23 mouse cellular contexts compared by ENCODE assay signal in genomic region chr5:36447872-36448271, GRCm38 (mm10). TPM values are rescaled to one million over a fixed set of nuclear protein-coding genes. Genes with fewer than 3 reads are reported as not detected.
DNase-seq lines count a peak whose midpoint lies in the region; ATAC-seq and TF ChIP-seq lines count a peak whose summit lies in the region.
"Had no signal": no experiment of that assay in that cellular context is flagged by ENCODE, and none has a peak within 500 bp of the region (broad histone marks: within the 10 kb centered on the region; RNA-seq: fewer than 3 reads in every experiment).

No protein-coding gene starts in this region.

- no peaks in the 10 kb centered on the region for H3K79me2 ChIP-seq in C2C12 (ENCODE audit: control insufficient read depth, insufficient read depth)
- no peaks in the 10 kb centered on the region for H3K79me2 ChIP-seq in myocyte (ENCODE audit: control insufficient read depth, insufficient read depth)

- no peak overlapping the region for H3K4me2 ChIP-seq in myocyte (ENCODE audit: low read depth)
- H3K4me2 ChIP-seq in hindbrain, embryonic 16.5 days (ENCODE audit: low read length) = no peak overlapping the region

- no peak for DNase-seq in frontal cortex, postnatal 25 days (ENCODE audit: low spot score in 2 of 2)
- peak; percentile 66 for DNase-seq in brain, adult 2 months (ENCODE audit: low read depth, low spot score)
- DNase-seq in kidney, postnatal 14 days = no peak
- DNase-seq in embryo, embryonic 10 days (ENCODE audit: low spot score) = no peak
- DNase-seq: adrenal gland, adult 2 months; adrenal gland, adult 8-10 months; adrenal gland, postnatal 10 days; adrenal gland, postnatal 14 days; adrenal gland, postnatal 25 days; adrenal gland, postnatal 36 days; B cell, adult 2 months; cerebellum, adult 11 months; cerebellum, adult 11-12 months; cerebellum, adult 18-20 months; cerebellum, adult 2 months had no signal

- H3K4me3 ChIP-seq in C2C12 (ENCODE audit: insufficient read depth, poor library complexity, severe bottlenecking) (no peak overlapping the region), myocyte (no peak overlapping the region)
- no peak overlapping the region for H3K4me3 ChIP-seq in hindbrain, embryonic 16.5 days (ENCODE audit: low read length)

- 88% methylated on average over 12 of the region's 12 CpGs for WGBS in hindbrain, embryonic 16.5 days

- H3ac ChIP-seq in C2C12 (ENCODE audit: control insufficient read depth, insufficient read length, low read depth) = no peak overlapping the region
- no peak overlapping the region for H3ac ChIP-seq in myocyte (ENCODE audit: control insufficient read depth, insufficient read length)

- H3K27me3 ChIP-seq in C2C12 (ENCODE audit: control insufficient read depth, insufficient read depth, insufficient read length) (peaks cover 13% of the 10 kb centered on the region), myocyte (ENCODE audit: control insufficient read depth, insufficient read depth, insufficient read length) (peaks cover 22% of the 10 kb centered on the region)
- H3K27me3 ChIP-seq in hindbrain, embryonic 16.5 days (replicated peaks; ENCODE audit: control insufficient read depth, insufficient read depth, low read length) = no peaks in the 10 kb centered on the region
- H3K27me3 ChIP-seq: Patski had no signal

- H3K36me3 ChIP-seq in C2C12 (ENCODE audit: control insufficient read depth, insufficient read depth) (no peaks in the 10 kb centered on the region), myocyte (ENCODE audit: control insufficient read depth, insufficient read depth) (no peaks in the 10 kb centered on the region)
- H3K36me3 ChIP-seq in hindbrain, embryonic 16.5 days (ENCODE audit: control insufficient read depth, insufficient read depth, low read length) = no peaks in the 10 kb centered on the region
- H3K36me3 ChIP-seq: G1E had no signal

- TF ChIP-seq CTCF in C2C12 (IDR thresholded peaks at IDR 0.05; ENCODE audit: control insufficient read depth, insufficient read depth, insufficient read length) = no peak

- H3K27ac ChIP-seq in hindbrain, embryonic 16.5 days (ENCODE audit: low read depth, low read length) = no peak overlapping the region

- no peak overlapping the region for H3K9ac ChIP-seq in hindbrain, embryonic 16.5 days (ENCODE audit: low read depth, low read length)

- ATAC-seq in frontal cortex, adult (ENCODE audit: low TSS enrichment) = peak; percentile 73
- no peak for ATAC-seq in hindbrain, embryonic 16.5 days
- ATAC-seq: activated CD4-positive, CD25-positive, alpha-beta regulatory T cell, adult 4 months; CD4-positive, CD25-positive, alpha-beta regulatory T cell, adult 4 months; Patski had no signal

- H3K9me3 ChIP-seq in hindbrain, embryonic 16.5 days (ENCODE audit: control insufficient read depth, low read length) = no peaks in the 10 kb centered on the region
- H3K9me3 ChIP-seq: G1E had no signal

- no peaks in the 10 kb centered on the region for H3K79me3 ChIP-seq in C2C12 (ENCODE audit: low read depth)

- peaks cover 9% of the 10 kb centered on the region; the same call in 1 of the 2 replicates for H3K4me1 ChIP-seq in hindbrain, embryonic 16.5 days (ENCODE audit: control insufficient read depth, insufficient read depth, low read depth, low read length)

- no peak for TF ChIP-seq POLR2A in myocyte (IDR thresholded peaks at IDR 0.05; ENCODE audit: insufficient read length, low read depth)

TF ChIP-seq in C2C12, 6 proteins besides CTCF, POLR2A, EP300 and RAD21:
- TF ChIP-seq MYOG (IDR thresholded peaks at IDR 0.05; ENCODE audit: control insufficient read depth, extremely low read depth, insufficient read length) (no peak), USF1 (IDR thresholded peaks at IDR 0.05; ENCODE audit: low read depth) (peak; percentile 61)

TF ChIP-seq in myocyte, 11 proteins besides CTCF, POLR2A, EP300 and RAD21:
- TF ChIP-seq USF1 (IDR thresholded peaks at IDR 0.05; ENCODE audit: low read depth) (peak; percentile 32), POLR2AphosphoS2 (IDR thresholded peaks at IDR 0.05; ENCODE audit: insufficient read length, low read depth) (no peak)

RNA-seq across cellular contexts. Expression of gene Grpel1, which starts 16.9 kb away (rescaled TPM):
- polyA plus RNA-seq in C2C12 (2012; fragmentation: generic; extraction: Trizol) = 47.3 TPM
- polyA plus RNA-seq in myocyte (2012; fragmentation: generic; extraction: Trizol) = 46.3 TPM
- polyA plus RNA-seq in hindbrain, embryonic 16.5 days (2015; fragmentation: Nextera tagmentation; extraction: Ambion mirVana) = 42.7 and 46.8 TPM in 2 replicates

RNA-seq across cellular contexts. Expression of gene Tada2b, which starts 36.2 kb away (rescaled TPM):
- 10.2 TPM for polyA plus RNA-seq in C2C12 (2012; fragmentation: generic; extraction: Trizol)
- polyA plus RNA-seq in myocyte (2012; fragmentation: generic; extraction: Trizol) = 7.2 TPM
- polyA plus RNA-seq in hindbrain, embryonic 16.5 days (2015; fragmentation: Nextera tagmentation; extraction: Ambion mirVana) = 3.0 and 3.6 TPM in 2 replicates

RNA-seq across cellular contexts. Expression of gene Ccdc96, which starts 36.5 kb away (rescaled TPM):
- polyA plus RNA-seq in C2C12 (2012; fragmentation: generic; extraction: Trizol) = 0.42 TPM
- 0.38 TPM for polyA plus RNA-seq in myocyte (2012; fragmentation: generic; extraction: Trizol)
- polyA plus RNA-seq in hindbrain, embryonic 16.5 days (2015; fragmentation: Nextera tagmentation; extraction: Ambion mirVana) = 2.7 and 3.4 TPM in 2 replicates
- polyA plus RNA-seq: activated CD4-positive, CD25-positive, alpha-beta regulatory T cell, adult 4 months; adrenal gland, adult 2 months; CD4-positive, CD25-positive, alpha-beta regulatory T cell, adult 4 months had no signal

RNA-seq across cellular contexts. Expression of gene Sorcs2, which starts 49.9 kb away (rescaled TPM):
- polyA plus RNA-seq in C2C12 (2012; fragmentation: generic; extraction: Trizol) (67.7 TPM), myocyte (2012; fragmentation: generic; extraction: Trizol) (58.2 TPM)
- polyA plus RNA-seq in hindbrain, embryonic 16.5 days (2015; fragmentation: Nextera tagmentation; extraction: Ambion mirVana) = 11.8 and 15.5 TPM in 2 replicates
